Mouse (Mus musculus) adrenal gland, postnatal 4 days (tissue): ENCODE data around the gene Bcl3. TPM values are rescaled to one million over a fixed set of nuclear protein-coding genes. Genes with fewer than 3 reads are reported as not detected.

ENCODE experiments used
- DNase-seq, 2 experiments: peaks; one replicate each; pipeline ENCODE4 v3.0.0; 2021 to 2022; ENCODE audit warnings: low spot score in 2 of 2, mixed read lengths in 2 of 2
- long read RNA-seq, 2 experiments: library from polyadenylated mRNA; stranded (forward); transcript quantifications; one replicate each; pipeline ENCODE4 v2.0.0; 2021
- total RNA-seq, 2 experiments: library from RNA; stranded (reverse); gene quantifications; 2 replicates each; pipeline ENCODE4 v1.2.3; 2021

The Bcl3 gene
- 10 to 100 TPM in 1 of 2 experiments, 1 to 10 TPM in 1; 9.6 to 11.5 TPM for total RNA-seq
- long read RNA-seq, experiment 1, transcript Bcl3-201 (9 exons, 1,850 nt): major isoform, 10 of 13 reads
- long read RNA-seq, experiment 1, partial matches to known transcripts: 1 of 13 reads
- long read RNA-seq, experiment 1, other reads (novel, unspliced or antisense): 2 of 13 reads
- long read RNA-seq, experiment 2, partial matches to known transcripts: 0 of 7 reads
- long read RNA-seq, experiment 2, other reads (novel, unspliced or antisense): 3 of 7 reads

GRCm38 (mm10) chr7:19822604-19823058 lies at the start of gene Bcl3:
Gene Bcl3 (minus strand): TSS chr7:19822770.
- DNase-seq: peak in 1 of 2 experiments; percentile 51

DNA sequence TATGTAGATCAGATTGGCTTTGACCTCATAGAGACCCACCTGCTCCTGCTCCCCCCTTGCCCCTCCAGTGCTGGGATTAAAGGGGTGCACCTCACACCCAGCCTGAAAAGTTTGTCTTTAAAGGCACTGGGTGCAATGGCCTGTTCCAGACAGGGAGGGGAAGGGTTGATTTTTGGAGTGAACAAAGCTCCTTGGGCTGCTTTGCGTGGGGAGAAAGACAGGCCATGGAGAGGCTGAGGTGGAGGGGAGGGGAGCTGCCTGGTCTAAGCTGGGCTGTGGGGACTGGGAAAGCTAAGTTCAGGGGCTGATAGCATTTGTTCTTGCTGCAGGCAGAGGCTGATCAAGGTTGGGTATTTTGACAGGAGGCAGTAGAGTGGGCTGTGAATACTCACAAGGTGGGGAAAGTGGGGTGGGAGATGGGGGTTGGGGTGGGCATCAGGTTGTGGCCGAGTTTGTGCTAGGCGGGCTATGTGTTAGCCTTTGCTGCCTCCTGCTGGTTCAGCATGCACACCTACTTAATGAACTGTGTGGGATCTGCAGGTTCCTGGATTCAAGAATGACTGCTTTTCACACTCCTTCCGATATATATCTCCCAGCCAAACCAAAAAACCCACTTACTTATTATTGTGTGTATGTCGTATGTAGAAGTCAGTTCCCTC lies 49.5 kb upstream of the Bcl3 start:
- no peak for DNase-seq

DNA sequence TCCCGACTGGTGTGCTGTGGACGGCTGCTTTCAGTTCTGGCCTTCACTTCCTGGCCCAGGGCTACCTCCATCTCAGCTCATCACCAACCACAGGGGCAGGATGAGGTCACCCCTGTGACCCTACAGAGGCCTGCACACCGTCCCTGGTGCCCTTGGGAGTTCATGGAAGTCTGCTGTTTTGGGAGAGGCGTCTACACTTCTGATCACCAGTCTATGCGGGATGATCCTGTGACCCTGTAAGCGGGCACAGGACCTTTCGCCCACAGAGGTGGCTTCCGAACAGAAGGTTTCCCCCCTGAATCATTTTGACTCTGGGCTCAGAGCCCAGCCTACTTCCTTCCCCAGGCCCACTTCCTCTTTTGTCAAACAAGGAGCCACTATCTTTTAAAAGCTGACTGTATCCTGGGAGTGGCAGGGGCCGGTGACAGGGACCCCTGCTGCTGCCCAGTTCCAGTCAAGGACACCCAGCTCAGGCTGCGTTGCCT lies 48.6 kb upstream of the Bcl3 start:
- DNase-seq: no peak

DNA sequence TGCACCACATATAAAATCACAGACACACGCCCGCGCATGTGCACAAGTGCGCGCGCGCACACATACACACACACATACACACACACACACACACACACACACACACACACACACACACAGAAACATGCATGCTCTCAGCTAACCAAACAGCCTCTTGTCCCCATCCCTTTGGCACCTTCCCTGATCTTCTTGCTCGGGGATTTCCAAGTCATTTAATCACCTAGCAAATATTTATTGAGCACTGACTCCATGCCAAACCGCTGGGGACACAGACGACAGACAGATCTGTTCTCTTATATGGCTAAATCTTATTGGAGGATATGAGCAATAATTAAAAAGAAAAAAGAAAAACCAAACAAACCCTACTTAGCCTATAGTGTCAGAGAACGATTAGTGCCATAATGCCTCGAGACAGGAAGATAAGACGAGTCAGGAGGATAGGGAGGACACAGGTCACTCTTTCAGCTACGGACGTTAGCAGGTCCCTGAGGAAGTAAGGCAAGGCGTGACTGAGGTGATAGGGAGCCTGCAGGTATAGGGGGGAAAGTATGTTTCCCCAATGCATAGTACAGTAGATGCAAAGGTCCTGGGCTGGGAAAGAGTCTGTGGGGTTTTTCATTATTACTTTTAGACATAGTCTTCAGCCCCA lies 45.3 kb upstream of the Bcl3 start:
- DNase-seq: no peak

DNA sequence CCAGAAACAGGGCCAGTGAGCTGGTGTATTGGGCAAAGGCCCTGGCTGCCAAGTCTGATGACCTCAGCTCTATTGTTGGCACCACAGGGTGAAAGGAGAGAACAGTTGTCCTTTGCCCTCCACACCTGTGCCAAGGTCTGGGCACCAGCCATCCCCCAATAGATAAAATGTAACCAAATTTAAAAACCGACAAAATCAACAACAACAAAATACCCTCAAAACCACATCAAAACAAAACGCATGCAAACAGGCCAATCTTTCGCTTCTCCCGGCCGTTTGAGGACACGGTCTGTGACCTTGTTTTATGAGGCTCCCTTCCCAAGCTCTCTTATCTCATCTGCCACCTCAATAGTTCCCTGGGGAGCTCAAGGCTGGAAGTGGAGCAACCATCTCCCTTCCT lies 43.9 kb upstream of the Bcl3 start:
- no peak for DNase-seq

DNA sequence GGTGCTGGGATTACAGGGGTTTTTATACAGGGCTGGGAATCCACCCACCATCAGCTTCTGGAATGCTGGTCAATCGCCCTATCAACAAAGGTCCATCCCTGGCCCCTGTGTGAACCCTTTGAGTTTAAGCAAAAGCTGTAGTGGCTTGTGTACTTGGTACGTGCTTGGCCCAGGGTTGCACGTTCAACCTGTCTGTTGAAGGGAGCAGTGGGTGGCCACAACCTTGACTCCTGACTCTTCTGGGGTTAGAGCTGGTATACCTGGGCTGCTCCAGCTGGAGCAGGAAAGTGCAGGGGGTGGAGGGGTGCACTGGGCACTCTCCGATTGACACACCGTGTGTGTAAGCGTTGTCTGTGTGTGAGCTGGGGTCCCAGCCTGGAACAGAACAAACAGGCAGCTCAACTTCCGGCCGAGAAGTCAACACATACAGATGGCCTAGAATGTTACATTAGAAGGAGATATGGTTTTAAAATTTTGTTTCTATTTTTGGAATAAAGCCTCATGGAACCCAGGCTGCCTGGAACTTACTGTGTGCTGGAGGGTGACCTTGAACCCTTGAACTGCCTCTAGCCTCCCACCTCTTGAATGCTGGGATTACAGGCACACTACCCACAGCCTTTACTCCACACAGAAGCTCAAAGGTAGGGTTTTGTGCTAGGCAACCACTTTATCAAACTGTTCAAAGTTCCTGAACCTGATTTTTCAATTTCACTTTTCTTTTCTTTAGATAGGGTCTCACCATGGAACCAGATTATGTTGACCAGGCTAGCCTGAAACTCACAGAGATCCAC lies 42.9 kb upstream of the Bcl3 start:
- DNase-seq: no peak

GRCm38 (mm10) chr7:19864241-19864640 lies 41.7 kb upstream of the Bcl3 start:
- no peak for DNase-seq

DNA sequence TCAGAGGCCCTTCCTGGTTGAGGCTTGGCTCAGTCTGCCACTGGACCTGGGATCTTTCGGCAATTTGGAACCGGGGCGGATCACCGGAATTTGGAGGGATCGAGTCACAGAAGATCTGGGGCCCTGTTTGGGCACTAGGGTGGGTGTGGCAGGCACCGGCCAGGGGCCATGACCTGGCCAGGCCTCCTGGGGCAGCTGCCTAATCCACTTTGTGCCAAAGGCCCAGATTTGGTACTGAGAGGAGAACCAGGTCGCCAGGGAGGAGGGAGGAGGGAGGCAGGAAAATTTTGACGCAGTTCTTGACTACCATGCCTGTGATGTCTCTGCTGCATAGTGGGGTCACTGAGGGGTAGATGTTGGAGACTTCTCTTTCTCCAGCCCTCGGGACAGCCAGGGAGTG lies 38.6 kb upstream of the Bcl3 start, which contains the start of gene Ceacam16:
Ceacam16 (minus strand) TSS at position 101 of the 400 bp plus-strand sequence.
- no peak for DNase-seq

- no peak for DNase-seq
Measured at GRCm38 (mm10) chr7:19859740-19860139, 37.2 kb upstream of the Bcl3 start.

GRCm38 (mm10) chr7:19856283-19856682 lies 33.7 kb upstream of the Bcl3 start:
- DNase-seq: no peak

DNA sequence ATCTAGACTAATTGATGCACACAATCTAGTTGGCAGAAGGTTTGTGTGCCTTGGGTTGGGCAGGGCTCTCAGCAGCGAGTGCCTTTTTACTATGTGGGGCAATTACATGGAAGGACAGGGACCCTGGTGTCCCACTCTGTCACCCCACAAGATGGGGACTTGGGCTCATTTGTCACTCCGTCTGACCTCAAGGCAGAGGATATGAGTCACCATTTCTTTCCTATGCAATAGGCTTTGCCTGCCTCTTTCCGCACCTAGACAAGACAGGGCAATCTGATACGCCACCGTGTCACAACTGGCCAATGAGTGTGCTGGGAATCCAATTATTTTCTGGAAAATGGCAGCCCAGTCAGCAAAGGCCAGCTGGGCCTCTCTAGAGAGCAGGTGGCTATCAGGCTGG lies 33.1 kb upstream of the Bcl3 start:
- no peak for DNase-seq

- DNase-seq: no peak
Measured at GRCm38 (mm10) chr7:19853526-19853925, 31.0 kb upstream of the Bcl3 start.

- DNase-seq: no peak
Measured at GRCm38 (mm10) chr7:19851858-19852570, 29.4 kb upstream of the Bcl3 start, which contains the start of gene Gm19345. Gene Gm19345 (plus strand): TSS chr7:19852003.

DNA sequence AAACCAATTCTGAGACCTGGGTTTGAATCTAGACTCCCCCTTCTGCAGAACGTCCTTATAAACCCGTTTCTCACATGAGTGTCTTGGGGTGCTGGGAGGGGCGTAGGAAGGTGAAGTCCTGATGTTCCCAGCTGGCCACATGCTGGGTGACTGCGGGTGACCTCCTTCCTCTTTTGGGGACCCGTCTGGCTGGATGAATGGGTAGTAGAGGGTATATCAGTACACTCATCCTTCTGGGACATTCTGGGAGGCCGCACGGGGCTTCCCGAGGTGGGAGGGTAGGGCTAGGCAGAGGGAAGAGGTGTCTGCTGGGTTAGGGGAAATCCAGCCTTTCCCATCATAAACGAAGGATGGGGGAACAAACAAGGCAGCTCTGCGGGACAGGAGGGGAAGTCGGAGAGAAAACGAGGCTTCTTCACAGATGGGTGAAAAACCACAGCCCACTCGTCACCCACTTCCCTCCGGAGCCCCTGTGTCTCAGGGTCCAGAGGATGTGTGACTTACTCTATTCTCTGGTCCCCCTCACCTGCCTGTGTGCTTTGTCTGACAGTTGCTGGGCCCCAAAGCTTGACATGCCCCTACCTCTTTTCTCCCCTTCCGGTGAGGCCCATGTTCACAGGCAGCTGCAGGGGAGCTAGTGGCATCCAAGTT lies 22.1 kb upstream of the Bcl3 start:
- no peak for DNase-seq

- DNase-seq: peak; percentile 44 to 50
Measured at GRCm38 (mm10) chr7:19843561-19843960, 21.0 kb upstream of the Bcl3 start.

GRCm38 (mm10) chr7:19842885-19843504 lies 20.4 kb upstream of the Bcl3 start:
- DNase-seq: no peak

DNA sequence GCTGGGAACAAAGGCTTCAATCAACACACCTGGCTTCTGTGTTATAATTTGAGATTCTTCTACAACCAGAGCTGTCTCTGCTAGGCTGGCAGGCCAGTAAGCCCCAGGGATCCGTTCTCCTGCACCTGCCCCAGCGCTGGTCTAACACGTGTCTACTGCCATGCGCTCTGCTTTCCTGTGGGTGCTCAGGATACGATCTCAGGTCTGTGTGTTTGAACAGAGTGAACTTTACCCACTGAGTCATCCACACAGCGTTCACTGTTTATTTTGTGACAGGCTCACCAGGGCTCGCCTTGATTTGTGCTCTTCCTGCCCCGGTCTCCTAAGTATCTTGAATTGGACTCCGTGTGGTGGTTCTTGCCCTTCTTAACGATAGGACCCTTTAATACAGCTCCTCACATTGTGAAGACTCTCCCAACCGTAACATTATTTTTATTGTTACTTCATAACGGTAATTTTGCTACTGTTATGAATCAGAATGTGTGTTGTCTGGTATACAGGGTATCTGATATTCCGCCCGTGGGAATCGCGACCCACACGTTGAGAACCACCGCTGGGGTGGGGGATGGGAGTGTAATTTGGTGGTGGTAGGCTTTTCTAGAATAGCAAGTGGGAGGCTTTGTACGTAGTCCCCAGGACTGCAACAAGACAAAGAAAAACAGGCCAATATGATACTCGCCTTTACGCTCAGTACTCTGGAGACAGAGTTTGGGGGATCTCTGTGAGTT lies 19.3 kb upstream of the Bcl3 start:
- DNase-seq: no peak

DNA sequence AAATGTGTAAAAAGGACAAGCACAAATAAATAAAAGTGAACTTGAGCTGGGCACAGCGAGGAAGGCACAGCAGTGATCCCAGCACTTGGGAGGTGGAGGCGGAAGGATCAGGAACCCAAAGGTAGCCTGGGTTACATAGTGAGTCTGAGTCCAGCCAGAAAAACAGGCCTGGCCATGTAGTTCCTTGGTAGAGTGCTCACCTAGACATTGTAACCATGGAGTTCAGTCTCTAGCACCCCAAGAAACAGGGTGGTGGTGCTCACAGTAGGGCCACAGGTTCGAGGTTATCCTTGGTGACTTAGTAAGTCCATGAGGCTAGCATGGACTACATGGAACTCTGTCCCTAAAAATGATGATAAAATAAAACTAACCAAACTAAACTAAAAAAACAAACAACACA lies 18.4 kb upstream of the Bcl3 start:
- no peak for DNase-seq

GRCm38 (mm10) chr7:19840371-19840770 lies 17.8 kb upstream of the Bcl3 start:
- no peak for DNase-seq
